Mouse (Mus musculus) stomach, postnatal 0 days (tissue): ENCODE measurements at regions not wholly inside any gene's neighbourhood (a gene's known extent, or its start where the extent isn't known, plus 50 kb on each side); places are given as distances from the start of the nearest gene placed in this dataset.

Experiments used
- ATAC-seq: fragments of 200-750 bp; cut with Nextera tagmentation; 2 replicates; pipeline ENCODE4 v1.8.0; 2017; ENCODE audit not compliant: low FRiP score, low TSS enrichment
- DNase-seq: peaks from one replicate; pipeline ENCODE4 v3.0.0-alpha.2; 2016; ENCODE audit warnings: low spot score
- H3K27ac ChIP-seq: fragments of 300-500 bp; sonication (generic); replicated peaks from 2 replicates; pipeline ENCODE4 v1.5.1; 2014; ENCODE audit warnings: mild to moderate bottlenecking, control low read depth
- H3K27me3 ChIP-seq: fragments of 300-500 bp; sonication (generic); 2 replicates; pipeline ENCODE4 v1.6.1; 2014; ENCODE audit warnings: low read length; ENCODE audit not compliant: control insufficient read depth, insufficient read depth
- H3K36me3 ChIP-seq: fragments of 300-500 bp; sonication (generic); 2 replicates; pipeline ENCODE4 v1.6.1; 2014; ENCODE audit warnings: low read length, mixed read lengths; ENCODE audit not compliant: control insufficient read depth, insufficient read depth
- H3K4me1 ChIP-seq: fragments of 300-500 bp; sonication (generic); replicated peaks from 2 replicates; pipeline ENCODE4 v1.6.1; 2014; ENCODE audit warnings: antibody characterized with exemption; ENCODE audit not compliant: control insufficient read depth, insufficient read depth
- H3K4me2 ChIP-seq: fragments of 300-500 bp; sonication (generic); replicated peaks from 2 replicates; pipeline ENCODE4 v1.6.1; 2014; ENCODE audit warnings: low read depth, mild to moderate bottlenecking, control low read depth, moderate library complexity
- H3K4me3 ChIP-seq: fragments of 300-500 bp; sonication (generic); 2 replicates; pipeline ENCODE4 v1.5.1; 2014; ENCODE audit warnings: low read depth, low read length, control low read depth
- H3K9ac ChIP-seq: fragments of 300-500 bp; sonication (generic); 2 replicates; pipeline ENCODE4 v1.6.1; 2014; ENCODE audit warnings: mild to moderate bottlenecking, low read length, control low read depth, mixed read lengths
- H3K9me3 ChIP-seq: fragments of 300-500 bp; sonication (generic); 2 replicates; pipeline ENCODE4 v1.6.1; 2016; ENCODE audit warnings: low read length; ENCODE audit not compliant: control insufficient read depth
- CTCF ChIP-seq: IDR thresholded peaks from 2 replicates; pipeline ENCODE4 v1.5.1; 2016; ENCODE audit warnings: antibody characterized with exemption, low read depth, mild to moderate bottlenecking, moderate library complexity
- EP300 ChIP-seq: optimal IDR thresholded peaks from 2 replicates; pipeline ENCODE3; 2016; ENCODE audit warnings: antibody characterized with exemption
- WGBS: fragments of 180-500 bp; shearing (Covaris S2); extraction: QIAGEN DNeasy Blood & Tissue Kit; methylation state at CpG from one replicate; pipeline ENCODE4 v1.1.7; 2014; 5-methylcytosine and 5-hydroxymethylcytosine counted together

DNA sequence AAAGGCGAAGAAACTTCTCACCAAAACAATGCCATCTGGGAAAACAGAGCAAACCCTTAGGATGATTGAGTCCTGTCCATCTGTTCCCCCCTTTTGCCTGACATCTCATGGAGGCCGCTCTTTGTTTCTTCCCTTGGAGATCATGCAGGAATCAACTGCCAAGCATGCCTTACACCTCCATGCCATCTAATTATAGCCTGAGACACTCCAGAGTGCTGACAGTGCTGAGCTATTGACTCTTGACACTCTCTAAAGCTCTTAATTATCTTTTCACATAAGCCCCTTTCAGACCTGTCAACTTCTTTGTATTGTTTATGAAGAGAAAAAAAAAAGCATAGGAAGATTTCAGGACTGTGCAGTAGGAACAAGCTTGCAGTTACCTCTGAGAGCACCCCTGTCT is 252.4 kb downstream of the Olfr1505 start:
- TF ChIP-seq EP300 (no peak), CTCF (no peak)

DNA sequence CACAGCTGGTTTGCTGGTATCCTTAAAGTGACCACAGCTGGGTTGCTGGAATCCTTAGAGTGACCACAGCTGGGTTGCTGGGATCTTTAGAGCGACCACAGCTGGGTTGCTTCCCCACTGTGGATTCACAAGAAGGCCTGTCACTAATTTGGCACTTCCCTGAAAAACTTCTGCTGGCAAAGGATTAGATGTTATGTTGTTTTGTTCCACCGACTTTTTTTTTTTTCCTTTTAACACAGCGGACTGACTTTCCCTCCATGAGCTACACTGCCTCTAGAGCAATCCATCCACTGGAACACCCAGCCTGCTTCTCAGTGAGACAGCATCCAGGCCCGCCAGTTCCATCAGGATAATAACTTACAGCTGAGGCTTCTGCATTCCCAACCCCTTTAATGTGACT is 266.9 kb downstream of the Olfr1505 start:
- Histone ChIP-seq H3K9ac (no peak overlapping the region), H3K4me3 (no peak overlapping the region), H3K27ac (no peak overlapping the region), H3K9me3 (no peaks in the 10 kb centered on the region), H3K4me1 (no peaks in the 10 kb centered on the region), H3K27me3 (no peaks in the 10 kb centered on the region), H3K4me2 (no peak overlapping the region), H3K36me3 (no peaks in the 10 kb centered on the region)
- TF ChIP-seq EP300 = no peak
- no peak for TF ChIP-seq CTCF
- WGBS = 26% methylated on average over 4 of the region's 4 CpGs
- ATAC-seq = peak; percentile 49; the same call in 1 of the 2 replicates
- DNase-seq = no peak

More for the DNA sequence above, 252.4 kb downstream of the Olfr1505 start:
- no peak overlapping the region for H3K4me3 ChIP-seq
- no peaks in the 10 kb centered on the region for H3K4me1 ChIP-seq
- no peak for DNase-seq
- 80% methylated on average over 2 of the region's 2 CpGs for WGBS
- no peak overlapping the region for H3K9ac ChIP-seq
- no peak overlapping the region for H3K27ac ChIP-seq
- H3K9me3 ChIP-seq = no peaks in the 10 kb centered on the region
- no peak overlapping the region for H3K4me2 ChIP-seq
- H3K36me3 ChIP-seq = no peaks in the 10 kb centered on the region
- H3K27me3 ChIP-seq = no peaks in the 10 kb centered on the region
- ATAC-seq = no peak

DNA sequence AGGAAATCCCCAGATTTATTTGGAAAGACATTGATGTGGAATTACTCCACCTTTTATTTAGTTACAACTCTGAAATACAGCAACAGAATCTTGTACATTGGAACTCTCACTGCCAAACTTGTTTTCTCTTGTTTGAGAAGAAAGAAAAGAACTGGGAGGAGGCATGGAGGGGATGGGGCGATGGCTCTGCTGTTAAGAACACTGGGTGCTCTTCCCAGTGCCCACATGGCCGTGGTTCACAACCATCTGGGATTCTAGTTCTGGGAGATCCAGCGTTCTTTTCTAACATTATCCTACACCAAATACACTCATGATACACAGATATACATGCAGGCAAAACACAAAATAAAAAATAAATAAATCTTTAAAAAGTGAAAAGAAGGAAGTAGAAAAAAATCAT is 267.6 kb downstream of the Olfr1505 start:
- H3K4me3 ChIP-seq = no peak overlapping the region
- H3K27me3 ChIP-seq = no peaks in the 10 kb centered on the region
- no peaks in the 10 kb centered on the region for H3K9me3 ChIP-seq
- DNase-seq (no peak), ATAC-seq (no peak)
- WGBS = 62% methylated on average over 3 of the region's 3 CpGs
- no peaks in the 10 kb centered on the region for H3K36me3 ChIP-seq
- H3K4me1 ChIP-seq = no peaks in the 10 kb centered on the region
- no peak overlapping the region for H3K27ac ChIP-seq
- no peak overlapping the region for H3K4me2 ChIP-seq
- H3K9ac ChIP-seq = no peak overlapping the region
- TF ChIP-seq EP300 = no peak
- TF ChIP-seq CTCF = no peak

DNA sequence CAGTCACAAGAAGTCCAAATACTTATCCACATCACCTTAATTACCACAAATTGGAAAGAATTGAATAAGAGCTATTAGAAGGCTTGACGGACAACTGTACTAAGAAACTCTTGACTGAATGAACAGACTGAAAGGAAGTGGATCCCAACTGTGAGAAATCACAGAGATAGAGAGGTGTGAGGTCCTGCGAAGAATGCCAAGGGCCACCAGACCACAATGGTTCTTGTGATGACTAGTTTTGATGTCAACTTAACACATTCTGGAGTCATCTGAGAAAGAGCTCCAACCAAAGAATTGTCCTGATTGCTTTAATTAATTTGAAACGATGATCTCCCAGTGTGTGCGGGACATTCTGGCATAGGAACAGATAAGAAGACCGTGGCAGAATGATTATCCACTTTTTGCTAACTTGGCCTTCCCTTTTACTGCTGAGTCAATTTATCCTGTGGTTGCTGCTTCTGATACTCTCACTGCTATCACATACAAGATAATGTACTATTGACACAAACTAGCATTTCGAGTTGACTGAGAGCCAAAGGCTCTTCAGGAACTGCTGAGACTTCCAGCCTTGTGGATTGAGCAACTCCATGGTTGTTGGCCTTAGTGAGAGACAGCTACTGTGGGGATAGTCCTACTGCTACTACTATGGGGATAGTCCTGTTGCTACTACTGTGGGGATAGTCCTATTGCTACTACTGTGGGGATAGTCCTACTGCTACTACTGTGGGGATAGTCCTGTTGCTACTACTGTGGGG is 268.5 kb downstream of the Olfr1505 start:
- WGBS = 80% methylated on average over 6 of the region's 6 CpGs
- ATAC-seq (no peak), DNase-seq (no peak)
- Histone ChIP-seq H3K36me3 (no peaks in the 10 kb centered on the region), H3K4me3 (no peak overlapping the region), H3K4me2 (no peak overlapping the region), H3K27ac (no peak overlapping the region), H3K9me3 (no peaks in the 10 kb centered on the region), H3K9ac (no peak overlapping the region), H3K27me3 (no peaks in the 10 kb centered on the region), H3K4me1 (no peaks in the 10 kb centered on the region)
- TF ChIP-seq EP300 (no peak), CTCF (no peak)

DNA sequence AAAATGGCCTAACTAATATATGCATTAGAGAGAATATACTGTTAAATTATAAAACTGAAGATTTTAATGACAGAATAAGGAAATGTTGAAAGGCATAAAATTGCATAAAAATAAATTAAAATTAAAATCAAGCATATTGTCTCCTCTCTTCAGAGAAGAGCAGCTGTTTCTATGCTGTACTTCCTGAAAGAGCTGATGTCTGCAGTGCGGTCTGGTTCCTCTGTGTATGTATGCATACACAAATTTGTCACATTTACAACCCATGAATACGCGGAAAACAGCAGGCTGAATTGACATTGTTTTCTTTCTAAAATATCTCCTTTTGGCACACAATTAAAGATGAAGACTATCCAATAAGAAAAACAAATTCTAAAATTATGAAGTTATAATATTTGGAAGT is 278.5 kb downstream of the Olfr1505 start:
- no peaks in the 10 kb centered on the region for H3K27me3 ChIP-seq

DNA sequence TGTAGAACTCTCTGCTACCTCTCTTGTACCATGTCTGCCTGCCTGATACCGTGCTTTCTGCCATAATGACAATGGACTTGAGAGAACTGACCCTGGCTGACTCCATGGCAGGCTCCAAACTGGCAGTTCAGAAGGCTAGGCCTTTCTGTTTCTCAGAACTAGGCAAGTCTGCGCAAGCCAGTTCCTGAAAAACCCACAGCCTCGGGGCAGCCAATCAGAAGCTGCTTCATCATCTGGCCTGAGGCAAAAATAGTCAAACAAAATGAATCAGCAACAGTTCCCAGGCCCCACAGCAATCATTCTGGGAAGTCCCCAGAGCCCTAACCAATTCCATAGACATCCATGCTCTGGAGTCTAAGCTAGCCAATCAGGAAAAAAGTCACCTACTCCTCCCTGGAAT is 284.5 kb downstream of the Olfr1505 start:
- ATAC-seq (no peak), DNase-seq (no peak)
- H3K36me3 ChIP-seq = no peaks in the 10 kb centered on the region
- no peaks in the 10 kb centered on the region for H3K27me3 ChIP-seq
- no peak overlapping the region for H3K9ac ChIP-seq
- 78% methylated on average over 3 of the region's 3 CpGs for WGBS
- no peaks in the 10 kb centered on the region for H3K4me1 ChIP-seq
- H3K4me3 ChIP-seq = no peak overlapping the region
- TF ChIP-seq EP300 = no peak
- TF ChIP-seq CTCF = no peak
- no peak overlapping the region for H3K27ac ChIP-seq
- H3K4me2 ChIP-seq = no peak overlapping the region
- no peaks in the 10 kb centered on the region for H3K9me3 ChIP-seq

More for the DNA sequence above, 278.5 kb downstream of the Olfr1505 start:
- Histone ChIP-seq H3K4me1 (no peaks in the 10 kb centered on the region), H3K9ac (no peak overlapping the region), H3K36me3 (no peaks in the 10 kb centered on the region), H3K4me2 (no peak overlapping the region), H3K4me3 (no peak overlapping the region), H3K27ac (no peak overlapping the region), H3K9me3 (no peaks in the 10 kb centered on the region)
- no peak for ATAC-seq
- no peak for DNase-seq
- WGBS = 82% methylated on average over 3 of the region's 3 CpGs
- TF ChIP-seq CTCF = no peak
- TF ChIP-seq EP300 = no peak
